9 mouse cellular contexts compared by ENCODE assay signal in genomic region chr4:97871770-97872439, GRCm38 (mm10).
DNase-seq lines count a peak whose midpoint lies in the region; ATAC-seq and TF ChIP-seq lines count a peak whose summit lies in the region.
"Had no signal": no experiment of that assay in that cellular context is flagged by ENCODE, and none has a peak within 500 bp of the region (broad histone marks: within the 10 kb centered on the region; RNA-seq: fewer than 3 reads in every experiment).

No protein-coding gene starts in this region.

- H3K36me3 ChIP-seq in heart, embryonic 10.5 days = no peaks in the 10 kb centered on the region
- H3K36me3 ChIP-seq in testis, adult 2 months (ENCODE audit: control insufficient read depth, insufficient read depth, low read length) = no peaks in the 10 kb centered on the region
- H3K36me3 ChIP-seq in limb, embryonic 13.5 days = no peaks in the 10 kb centered on the region
- no peaks in the 10 kb centered on the region for H3K36me3 ChIP-seq in liver, embryonic 11.5 days (ENCODE audit: control insufficient read depth, insufficient read depth, low read length)

- WGBS in heart, embryonic 10.5 days = 67% methylated on average over 9 of the region's 9 CpGs
- 73% methylated on average over 9 of the region's 9 CpGs for WGBS in limb, embryonic 13.5 days
- 77% methylated on average over 9 of the region's 9 CpGs for WGBS in liver, embryonic 11.5 days

- H3K27ac ChIP-seq in heart, embryonic 10.5 days = no peak overlapping the region
- peak overlapping the region; percentile 66 for H3K27ac ChIP-seq in testis, adult 2 months (ENCODE audit: control insufficient read depth, insufficient read depth, low read depth, low read length)
- H3K27ac ChIP-seq in limb, embryonic 13.5 days = peak overlapping the region; percentile 22; the same call in 1 of the 2 replicates
- H3K27ac ChIP-seq in liver, embryonic 11.5 days (ENCODE audit: low read depth, low read length) = no peak overlapping the region

- H3K9ac ChIP-seq in limb, embryonic 13.5 days = no peak overlapping the region
- H3K9ac ChIP-seq in liver, embryonic 11.5 days (ENCODE audit: low read depth, low read length) = no peak overlapping the region

- no peak overlapping the region for H3K4me3 ChIP-seq in heart, embryonic 10.5 days
- H3K4me3 ChIP-seq in testis, adult 2 months (ENCODE audit: control insufficient read depth, low read depth, low read length) = no peak overlapping the region
- no peak overlapping the region for H3K4me3 ChIP-seq in limb, embryonic 13.5 days
- H3K4me3 ChIP-seq in liver, embryonic 11.5 days (ENCODE audit: low read depth, low read length) = no peak overlapping the region

- DNase-seq in heart, adult 11 months = peak; percentile 95
- no peak for DNase-seq in heart, embryonic 10.5 days (ENCODE audit: low spot score)
- no peak for DNase-seq in testis, postnatal 10 days (ENCODE audit: low spot score)
- DNase-seq in ovary, adult 18-20 months (ENCODE audit: low spot score) = no peak
- DNase-seq in right cerebral cortex, adult 2 months (ENCODE audit: low spot score in 2 of 2) = no peak
- DNase-seq in liver, embryonic 11.5 days (ENCODE audit: low spot score) = no peak
- DNase-seq: cerebellum, adult 18-20 months had no signal

- H3K4me1 ChIP-seq in heart, embryonic 10.5 days = peaks cover 23% of the 10 kb centered on the region
- H3K4me1 ChIP-seq in testis, adult 2 months (ENCODE audit: control insufficient read depth, insufficient read depth, low read length) = peaks cover 9% of the 10 kb centered on the region
- peaks cover 66% of the 10 kb centered on the region for H3K4me1 ChIP-seq in limb, embryonic 13.5 days
- peaks cover 6% of the 10 kb centered on the region; the same call in 1 of the 2 replicates for H3K4me1 ChIP-seq in liver, embryonic 11.5 days (replicated peaks; ENCODE audit: control insufficient read depth, insufficient read depth, low read length)

- no peak for TF ChIP-seq CTCF in testis, adult 2 months (IDR thresholded peaks at IDR 0.05; ENCODE audit: control insufficient read depth, insufficient read depth, insufficient replicate concordance, low read depth, low read length)

- no peak for TF ChIP-seq POLR2A in testis, adult 2 months (IDR thresholded peaks at IDR 0.05; ENCODE audit: control insufficient read depth, low read depth, low read length)

- no peaks in the 10 kb centered on the region for H3K27me3 ChIP-seq in heart, embryonic 10.5 days (ENCODE audit: insufficient read depth, poor library complexity, severe bottlenecking)
- no peaks in the 10 kb centered on the region for H3K27me3 ChIP-seq in testis, adult 2 months (ENCODE audit: control insufficient read depth, insufficient read depth, low read length)
- no peaks in the 10 kb centered on the region for H3K27me3 ChIP-seq in limb, embryonic 13.5 days
- no peaks in the 10 kb centered on the region for H3K27me3 ChIP-seq in liver, embryonic 11.5 days (replicated peaks; ENCODE audit: control insufficient read depth, insufficient read depth, low read length)

- no peaks in the 10 kb centered on the region for H3K9me3 ChIP-seq in heart, embryonic 10.5 days
- H3K9me3 ChIP-seq in limb, embryonic 13.5 days = no peaks in the 10 kb centered on the region
- no peaks in the 10 kb centered on the region for H3K9me3 ChIP-seq in liver, embryonic 11.5 days (ENCODE audit: control insufficient read depth, low read length)

- no peak overlapping the region for H3K4me2 ChIP-seq in limb, embryonic 13.5 days (replicated peaks)
- H3K4me2 ChIP-seq in liver, embryonic 11.5 days = no peak overlapping the region

- no peak for ATAC-seq in limb, embryonic 13.5 days (ENCODE audit: low FRiP score, low read depth)
- ATAC-seq in liver, embryonic 11.5 days (replicated peaks; ENCODE audit: low FRiP score) = no peak

Comparison
In these comparisons a context has a peak if more than half of its experiments do, and no peak if none do; other contexts are left out.
1. H3K27ac ChIP-seq: peak in testis, adult 2 months (single experiment) and limb, embryonic 13.5 days (single experiment); none in heart, embryonic 10.5 days (single experiment) and liver, embryonic 11.5 days (single experiment).